Comparison of ENCODE assay signal across 28 mouse cellular contexts in the genomic region with DNA sequence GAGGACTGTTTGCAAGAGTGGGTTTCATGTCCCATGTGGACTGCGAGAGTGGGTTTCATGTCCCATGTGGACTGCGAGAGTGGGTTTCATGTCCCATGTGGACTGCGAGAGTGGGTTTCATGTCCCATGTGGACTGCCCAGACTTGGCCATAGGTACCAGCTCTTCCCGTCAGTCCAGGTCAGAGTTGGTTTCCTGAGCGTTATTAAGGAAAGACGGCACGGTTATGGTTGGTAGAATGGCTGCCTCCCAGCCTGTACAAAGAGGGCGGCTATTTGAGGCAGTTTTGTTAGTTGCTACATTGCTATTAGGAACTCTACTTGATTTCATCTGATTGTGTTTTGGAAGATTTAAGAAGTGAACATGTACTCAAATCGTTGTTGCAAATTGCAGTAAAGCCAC.
"Had no signal": no experiment of that assay in that cellular context is flagged by ENCODE, and none has a peak within 500 bp of the region (broad histone marks: within the 10 kb centered on the region; RNA-seq: fewer than 3 reads in every experiment).

No protein-coding gene starts in this region.

- H3K27me3 ChIP-seq: embryonic facial prominence, embryonic 12.5 days; embryonic facial prominence, embryonic 13.5 days; embryonic facial prominence, embryonic 15.5 days; forebrain, embryonic 12.5 days; forebrain, embryonic 13.5 days; forebrain, embryonic 15.5 days had no signal

- H3K27ac ChIP-seq: embryonic facial prominence, embryonic 10.5 days; embryonic facial prominence, embryonic 12.5 days; embryonic facial prominence, embryonic 13.5 days; embryonic facial prominence, embryonic 15.5 days; forebrain, embryonic 10.5 days; forebrain, embryonic 12.5 days; forebrain, embryonic 13.5 days; forebrain, embryonic 15.5 days; gastrocnemius, adult 2 months; heart, adult 2 months had no signal

- H3K9me3 ChIP-seq: embryonic facial prominence, embryonic 12.5 days; embryonic facial prominence, embryonic 15.5 days; forebrain, embryonic 12.5 days; forebrain, embryonic 13.5 days; forebrain, embryonic 15.5 days had no signal

- H3K4me1 ChIP-seq: embryonic facial prominence, embryonic 12.5 days; embryonic facial prominence, embryonic 13.5 days had no signal

- H3K4me3 ChIP-seq: embryonic facial prominence, embryonic 10.5 days; embryonic facial prominence, embryonic 12.5 days; embryonic facial prominence, embryonic 13.5 days; embryonic facial prominence, embryonic 15.5 days; erythroblast, embryonic 14.5 days; forebrain, embryonic 10.5 days; forebrain, embryonic 12.5 days; forebrain, embryonic 13.5 days; forebrain, embryonic 15.5 days; gastrocnemius, adult 2 months; heart, adult 2 months had no signal

- DNase-seq: cerebellum, adult 2 months; cerebellum, adult 8-10 months; cerebellum, adult 9-10 months; cerebellum, adult 9-11 months; cerebellum, postnatal 10 days; cerebellum, postnatal 14 days; cerebellum, postnatal 25 days; cerebellum, postnatal 36 days; embryo, embryonic 11 days; forebrain, postnatal 0 days; gastrocnemius, adult 2 months; gastrocnemius, postnatal 10 days; gastrocnemius, postnatal 14 days; gastrocnemius, postnatal 25 days; gastrocnemius, postnatal 36 days; heart, adult 18-20 months; heart, adult 2 months had no signal

- H3K4me2 ChIP-seq: embryonic facial prominence, embryonic 12.5 days; embryonic facial prominence, embryonic 13.5 days; embryonic facial prominence, embryonic 15.5 days; forebrain, embryonic 12.5 days; forebrain, embryonic 13.5 days; forebrain, embryonic 15.5 days had no signal

- ATAC-seq: forebrain, embryonic 13.5 days; forebrain, embryonic 14.5 days; forebrain, embryonic 15.5 days; forebrain, embryonic 16.5 days; forebrain, postnatal 0 days had no signal

- H3K9ac ChIP-seq: embryonic facial prominence, embryonic 12.5 days; embryonic facial prominence, embryonic 13.5 days; embryonic facial prominence, embryonic 15.5 days; forebrain, embryonic 12.5 days; forebrain, embryonic 13.5 days; forebrain, embryonic 15.5 days; forebrain, postnatal 0 days had no signal
